Comparison of ENCODE assay signal across 8 mouse cellular contexts in the genomic region with DNA sequence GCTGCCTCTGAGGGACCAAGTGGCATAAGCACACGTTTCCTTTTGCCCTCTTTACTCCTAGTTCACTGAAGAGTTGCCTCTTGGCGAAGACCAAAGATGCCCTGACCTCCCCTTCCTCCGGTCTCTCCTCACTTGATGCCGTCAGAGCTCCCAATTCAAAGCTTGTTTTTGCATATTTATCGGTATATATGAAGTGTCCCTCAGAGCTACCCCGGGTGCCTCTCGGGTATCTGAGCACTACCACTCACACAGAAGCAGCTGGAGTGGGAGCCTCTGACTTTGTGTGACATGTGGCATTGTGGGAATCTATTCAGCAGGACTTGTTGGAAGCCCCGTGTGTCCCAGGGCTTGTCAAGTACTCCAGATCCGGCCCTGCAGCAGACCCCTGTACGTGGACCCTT. TPM values are rescaled to one million over a fixed set of nuclear protein-coding genes. Genes with fewer than 3 reads are reported as not detected.
A peak's percentile ranks its signal among the peaks of the same experiment; 100 is the strongest.
DNase-seq lines count a peak whose midpoint lies in the region; ATAC-seq and TF ChIP-seq lines count a peak whose summit lies in the region.

No protein-coding gene starts in this region.

- peak overlapping the region; percentile 90 for H3K4me3 ChIP-seq in lung, postnatal 0 days (ENCODE audit: low read depth, low read length)
- H3K4me3 ChIP-seq in brown adipose tissue, adult 24 weeks (ENCODE audit: insufficient read depth, low read depth, low read length): peak overlapping the region; percentile 80
- peak overlapping the region; percentile 84 for H3K4me3 ChIP-seq in hindbrain, embryonic 11.5 days (ENCODE audit: low read depth, low read length)
- H3K4me3 ChIP-seq in liver, embryonic 16.5 days (ENCODE audit: low read depth, low read length): peak overlapping the region; percentile 83

- no peak for TF ChIP-seq CTCF in lung, postnatal 0 days (IDR thresholded peaks at IDR 0.05)

- no peak for ATAC-seq in lung, postnatal 0 days
- peak; percentile 26 for ATAC-seq in hindbrain, embryonic 11.5 days (ENCODE audit: low FRiP score)
- no peak for ATAC-seq in liver, embryonic 16.5 days (ENCODE audit: low read depth)

- H3K27me3 ChIP-seq in lung, postnatal 0 days (replicated peaks; ENCODE audit: insufficient read depth, low read length): no peaks in the 10 kb centered on the region
- no peaks in the 10 kb centered on the region for H3K27me3 ChIP-seq in hindbrain, embryonic 11.5 days (ENCODE audit: control insufficient read depth, insufficient read depth, low read length)
- H3K27me3 ChIP-seq in liver, embryonic 16.5 days (ENCODE audit: control insufficient read depth, insufficient read depth, low read depth, low read length): no peaks in the 10 kb centered on the region

- 0 out of 2 replicates have a peak, but pooled peaks cover 7% of the 10 kb centered on the region for H3K36me3 ChIP-seq in lung, postnatal 0 days (ENCODE audit: insufficient read depth, low read length)
- no peaks in the 10 kb centered on the region for H3K36me3 ChIP-seq in hindbrain, embryonic 11.5 days (ENCODE audit: control insufficient read depth, insufficient read depth, low read length)
- peaks cover 6% of the 10 kb centered on the region; the same call in 1 of the 2 replicates for H3K36me3 ChIP-seq in liver, embryonic 16.5 days (ENCODE audit: control insufficient read depth, insufficient read depth)

- 6% methylated on average over 10 of the region's 10 CpGs for WGBS in lung, postnatal 0 days
- 22% methylated on average over 10 of the region's 10 CpGs for WGBS in hindbrain, embryonic 11.5 days
- 7% methylated on average over 10 of the region's 10 CpGs for WGBS in liver, embryonic 16.5 days (ENCODE audit: insufficient replicate concordance)

- peak overlapping the region; percentile 82 for H3K27ac ChIP-seq in lung, postnatal 0 days (ENCODE audit: low read length)
- H3K27ac ChIP-seq in brown adipose tissue, adult 24 weeks (replicated peaks; ENCODE audit: low read depth, low read length): no peak overlapping the region
- H3K27ac ChIP-seq in hindbrain, embryonic 11.5 days (ENCODE audit: low read depth, low read length): peak overlapping the region; percentile 90; the same call in 1 of the 2 replicates
- peak overlapping the region; percentile 74 for H3K27ac ChIP-seq in liver, embryonic 16.5 days (ENCODE audit: low read length)

- peak overlapping the region; percentile 92 for H3K4me2 ChIP-seq in lung, postnatal 0 days (replicated peaks; ENCODE audit: low read depth, low read length)
- H3K4me2 ChIP-seq in hindbrain, embryonic 11.5 days (replicated peaks; ENCODE audit: low read depth, low read length): peak overlapping the region; percentile 82
- peak overlapping the region; percentile 93 for H3K4me2 ChIP-seq in liver, embryonic 16.5 days (ENCODE audit: low read depth, low read length)

- peaks cover 8% of the 10 kb centered on the region; the same call in 1 of the 2 replicates for H3K4me1 ChIP-seq in lung, postnatal 0 days (ENCODE audit: insufficient read depth, low read depth, low read length)
- H3K4me1 ChIP-seq in brown adipose tissue, adult 24 weeks (ENCODE audit: control insufficient read depth, insufficient read depth, insufficient read length, low read length): peaks cover 11% of the 10 kb centered on the region
- H3K4me1 ChIP-seq in hindbrain, embryonic 11.5 days (replicated peaks; ENCODE audit: control insufficient read depth, insufficient read depth, low read length): no peaks in the 10 kb centered on the region
- peaks cover 34% of the 10 kb centered on the region for H3K4me1 ChIP-seq in liver, embryonic 16.5 days (ENCODE audit: control insufficient read depth, low read depth, low read length)

- H3K9ac ChIP-seq in lung, postnatal 0 days (replicated peaks; ENCODE audit: low read depth): peak overlapping the region; percentile 98
- peak overlapping the region; percentile 97 for H3K9ac ChIP-seq in hindbrain, embryonic 11.5 days (ENCODE audit: low read depth, low read length)
- peak overlapping the region; percentile 95 for H3K9ac ChIP-seq in liver, embryonic 16.5 days (ENCODE audit: low read depth, low read length)

- DNase-seq in lung, postnatal 0 days (ENCODE audit: low spot score): peak; percentile 44
- no peak for DNase-seq in lung, postnatal 14 days
- no peak for DNase-seq in hindbrain, embryonic 11.5 days (ENCODE audit: low spot score)
- no peak for DNase-seq in adrenal gland, postnatal 25 days
- DNase-seq in right cerebral cortex, postnatal 4 days: no peak
- DNase-seq in testis, postnatal 10 days (ENCODE audit: low spot score): no peak

- TF ChIP-seq EP300 in lung, postnatal 0 days (IDR thresholded peaks at IDR 0.05): no peak

- H3K9me3 ChIP-seq in lung, postnatal 0 days (ENCODE audit: low read length): no peaks in the 10 kb centered on the region
- H3K9me3 ChIP-seq in hindbrain, embryonic 11.5 days (ENCODE audit: control insufficient read depth, low read length): no peaks in the 10 kb centered on the region
- no peaks in the 10 kb centered on the region for H3K9me3 ChIP-seq in liver, embryonic 16.5 days (replicated peaks; ENCODE audit: control insufficient read depth, low read length)

RNA-seq across cellular contexts. Expression of gene Tbc1d9b, which starts 0.6 kb away (rescaled TPM):
- polyA plus RNA-seq in lung, postnatal 0 days (2015; fragmentation: Nextera tagmentation; extraction: Ambion mirVana): 26.1 and 27.4 TPM in 2 replicates
- polyA plus RNA-seq in brown adipose tissue, adult 24 weeks (2012; ENCODE audit: insufficient read depth, insufficient read length, missing spikeins): 30.8 and 41.0 TPM in 2 replicates
- polyA plus RNA-seq in hindbrain, embryonic 11.5 days (2014; fragmentation: Nextera tagmentation; extraction: Ambion mirVana): 22.0 and 29.3 TPM in 2 replicates
- 12.9 and 13.1 TPM in 2 replicates for polyA plus RNA-seq in liver, embryonic 16.5 days (2015; fragmentation: Nextera tagmentation; extraction: Ambion mirVana)
- 117 and 129 TPM in 2 replicates for total RNA-seq in adrenal gland, postnatal 25 days (2021)

RNA-seq across cellular contexts. Expression of gene Mrnip, which starts 42.4 kb away (rescaled TPM):
- polyA plus RNA-seq in lung, postnatal 0 days (2015; fragmentation: Nextera tagmentation; extraction: Ambion mirVana): 6.9 and 9.0 TPM in 2 replicates
- polyA plus RNA-seq in brown adipose tissue, adult 24 weeks (2012; ENCODE audit: insufficient read depth, insufficient read length, missing spikeins): 3.0 and 6.3 TPM in 2 replicates
- polyA plus RNA-seq in hindbrain, embryonic 11.5 days (2014; fragmentation: Nextera tagmentation; extraction: Ambion mirVana): 21.9 and 22.4 TPM in 2 replicates
- 7.9 and 8.6 TPM in 2 replicates for polyA plus RNA-seq in liver, embryonic 16.5 days (2015; fragmentation: Nextera tagmentation; extraction: Ambion mirVana)
- 10.5 and 15.0 TPM in 2 replicates for total RNA-seq in adrenal gland, postnatal 25 days (2021)
